Mouse (Mus musculus) limb, embryonic 14.5 days (tissue): ENCODE results near the gene Gng7. TPM values are rescaled to one million over a fixed set of nuclear protein-coding genes. Genes with fewer than 3 reads are reported as not detected.

Experiments used
- ATAC-seq: fragments of 200-750 bp; cut with Nextera tagmentation; 2 replicates; pipeline ENCODE4 v1.8.0; 2017; ENCODE audit warnings: low read depth, moderate number of reproducible peaks, moderate TSS enrichment; ENCODE audit not compliant: low FRiP score
- DNase-seq: peaks from one replicate; pipeline ENCODE4 v3.0.0-alpha.2; 2015; ENCODE audit warnings: low spot score
- H3K27ac ChIP-seq: fragments of 300-500 bp; sonication (generic); replicated peaks from 2 replicates; pipeline ENCODE4 v1.5.1; 2014; ENCODE audit warnings: low read depth, mild to moderate bottlenecking, low read length, moderate library complexity, mixed read lengths
- H3K27me3 ChIP-seq: fragments of 300-500 bp; sonication (generic); 2 replicates; pipeline ENCODE4 v1.6.1; 2014; ENCODE audit warnings: low read length, mixed read lengths; ENCODE audit not compliant: control insufficient read depth, insufficient read depth
- H3K36me3 ChIP-seq: fragments of 300-500 bp; sonication (generic); 2 replicates; pipeline ENCODE4 v1.6.1; 2014; ENCODE audit warnings: mild to moderate bottlenecking, low read length, moderate library complexity, mixed read lengths; ENCODE audit not compliant: control insufficient read depth, insufficient read depth
- H3K4me1 ChIP-seq: fragments of 300-500 bp; sonication (generic); 2 replicates; pipeline ENCODE4 v1.6.1; 2014; ENCODE audit warnings: antibody characterized with exemption, low read length, mixed read lengths; ENCODE audit not compliant: control insufficient read depth, insufficient read depth
- H3K4me2 ChIP-seq: fragments of 300-500 bp; sonication (generic); replicated peaks from 2 replicates; pipeline ENCODE4 v1.6.1; 2014; ENCODE audit warnings: low read depth, mild to moderate bottlenecking, low read length, moderate library complexity; ENCODE audit not compliant: severe bottlenecking
- H3K4me3 ChIP-seq: fragments of 300-500 bp; sonication (generic); replicated peaks from 2 replicates; pipeline ENCODE4 v1.5.1; 2014; ENCODE audit warnings: low read length
- H3K9ac ChIP-seq: fragments of 300-500 bp; sonication (generic); 2 replicates; pipeline ENCODE4 v1.6.1; 2014; ENCODE audit warnings: mild to moderate bottlenecking, low read depth, low read length, moderate library complexity; ENCODE audit not compliant: severe bottlenecking
- H3K9me3 ChIP-seq: fragments of 300-500 bp; sonication (generic); 2 replicates; pipeline ENCODE4 v1.6.1; 2016; ENCODE audit warnings: low read length; ENCODE audit not compliant: control insufficient read depth
- POLR2A ChIP-seq: fragments of 200-500 bp; IDR thresholded peaks from 2 replicates; pipeline ENCODE4 v1.8.0; 2012; ENCODE audit warnings: inconsistent platforms, mild to moderate bottlenecking, moderate library complexity, borderline replicate concordance; ENCODE audit not compliant: insufficient read depth, insufficient read length; ENCODE audit errors: extremely low read depth
- WGBS: fragments of 180-500 bp; shearing (Covaris S2); extraction: QIAGEN DNeasy Blood & Tissue Kit; methylation state at CpG from one replicate; pipeline ENCODE4 v1.1.7; 2014; 5-methylcytosine and 5-hydroxymethylcytosine counted together
- polyA plus RNA-seq, 2 experiments: library from polyadenylated mRNA; depleted of rRNA in 1 of 2; stranded (reverse) in 1 of 2; unstranded in 1 of 2; fragments of >200 nt; fragmentation: Nextera tagmentation in 1 of 2; extraction: Ambion mirVana in 1 of 2; gene quantifications; 2 replicates each; pipeline versions ENCODE4 v1.2.1 to v1.2.3; 2012 to 2014

The Gng7 gene
- polyA plus RNA-seq, 2 experiments = 6.5 to 7.9 TPM

DNA sequence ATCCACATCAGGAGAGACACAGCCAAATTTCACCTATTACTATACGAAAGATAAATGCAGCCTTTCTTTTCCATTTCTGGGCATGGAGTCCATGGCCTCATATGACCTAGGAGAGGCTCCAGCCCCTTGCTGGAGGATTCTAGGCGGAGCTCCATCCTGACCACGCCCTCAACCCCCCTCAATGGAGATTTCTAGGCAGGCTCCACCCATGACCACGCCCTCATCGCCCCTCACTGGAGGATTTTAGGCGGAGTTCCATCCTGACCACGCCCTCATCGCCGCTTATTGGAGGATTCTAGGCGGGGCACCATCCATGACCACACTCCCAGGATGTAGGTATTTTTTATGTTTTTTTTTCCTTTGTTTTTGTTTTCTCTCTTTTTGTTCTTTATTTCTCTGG, 3.6 kb upstream of the Gng7 start:
- 34% methylated on average over 10 of the region's 10 CpGs for WGBS
- Histone ChIP-seq H3K27me3 (peaks cover 11% of the 10 kb centered on the region), H3K27ac (no peak overlapping the region), H3K9ac (no peak overlapping the region), H3K36me3 (no peaks in the 10 kb centered on the region), H3K4me1 (peaks cover 7% of the 10 kb centered on the region; the same call in 1 of the 2 replicates), H3K4me3 (no peak overlapping the region), H3K4me2 (no peak overlapping the region), H3K9me3 (no peaks in the 10 kb centered on the region)
- TF ChIP-seq POLR2A = no peak
- DNase-seq (no peak), ATAC-seq (no peak)

- Histone ChIP-seq H3K9me3 (no peaks in the 10 kb centered on the region), H3K36me3 (no peaks in the 10 kb centered on the region), H3K4me2 (no peak overlapping the region), H3K9ac (no peak overlapping the region), H3K4me1 (peaks cover 7% of the 10 kb centered on the region; the same call in 1 of the 2 replicates), H3K4me3 (no peak overlapping the region), H3K27me3 (no peaks in the 10 kb centered on the region), H3K27ac (no peak overlapping the region)
- TF ChIP-seq POLR2A = no peak
- ATAC-seq = no peak
- peak; percentile 33 for DNase-seq
- WGBS = 7% methylated on average over 7 of the region's 7 CpGs
Measured at GRCm38 (mm10) chr10:81016645-81017044, 1.9 kb upstream of the Gng7 start.

DNA sequence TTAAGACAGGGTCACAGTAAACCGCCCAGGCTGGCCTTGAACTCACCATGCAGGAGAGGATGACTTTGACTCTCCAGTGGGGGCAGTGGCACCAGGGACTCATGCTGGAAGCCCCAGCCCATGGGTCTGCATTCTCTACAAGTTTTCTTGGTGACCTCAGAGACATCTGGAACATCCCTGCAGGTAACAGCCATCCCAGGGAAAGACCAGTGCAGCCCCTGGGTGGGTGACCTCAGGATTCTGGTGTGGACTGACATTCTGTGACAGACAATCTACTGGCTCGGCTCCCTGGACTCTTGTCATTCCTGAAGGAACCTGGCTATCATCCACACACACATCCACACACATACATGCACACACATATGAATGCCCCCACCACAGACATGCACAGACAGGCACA, 921 bp upstream of the Gng7 start:
- H3K4me1 ChIP-seq = peaks cover 7% of the 10 kb centered on the region; the same call in 1 of the 2 replicates
- WGBS = 86% methylated on average over 2 of the region's 2 CpGs
- H3K4me2 ChIP-seq = no peak overlapping the region
- DNase-seq (no peak), ATAC-seq (no peak)
- no peak overlapping the region for H3K4me3 ChIP-seq
- no peak for TF ChIP-seq POLR2A
- H3K9ac ChIP-seq = no peak overlapping the region
- no peak overlapping the region for H3K27ac ChIP-seq
- H3K36me3 ChIP-seq = no peaks in the 10 kb centered on the region
- no peaks in the 10 kb centered on the region for H3K9me3 ChIP-seq
- H3K27me3 ChIP-seq = no peaks in the 10 kb centered on the region

- no peak overlapping the region for H3K27ac ChIP-seq
- no peaks in the 10 kb centered on the region for H3K36me3 ChIP-seq
- H3K9ac ChIP-seq = no peak overlapping the region
- no peaks in the 10 kb centered on the region for H3K9me3 ChIP-seq
- no peak for TF ChIP-seq POLR2A
- DNase-seq (no peak), ATAC-seq (no peak)
- 74% methylated on average over 6 of the region's 6 CpGs for WGBS
- peaks cover 7% of the 10 kb centered on the region; the same call in 1 of the 2 replicates for H3K4me1 ChIP-seq
- H3K4me2 ChIP-seq = no peak overlapping the region
- no peaks in the 10 kb centered on the region for H3K27me3 ChIP-seq
- H3K4me3 ChIP-seq = no peak overlapping the region
Measured at GRCm38 (mm10) chr10:81010851-81011250, 3.9 kb downstream of the Gng7 start.

DNA sequence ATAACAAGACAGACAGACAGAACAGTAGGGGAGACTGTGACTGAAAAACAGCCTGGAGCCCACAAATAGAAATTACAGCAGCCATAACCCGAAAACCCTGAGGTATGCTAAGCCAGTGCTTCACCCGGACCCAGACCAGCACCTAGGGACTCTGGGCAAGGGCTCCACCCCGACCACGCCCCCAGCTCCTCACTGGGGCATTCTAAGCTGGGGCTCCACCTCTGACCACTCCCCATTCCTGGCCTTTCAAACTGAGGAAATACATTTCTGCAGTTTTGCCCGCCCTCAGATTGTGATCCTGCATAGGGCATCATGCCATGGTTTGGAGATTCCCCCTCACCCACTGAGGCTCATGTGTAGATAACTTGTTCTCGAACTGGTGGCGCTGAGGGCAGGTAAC, 7.5 kb downstream of the Gng7 start:
- Histone ChIP-seq H3K4me1 (no peaks in the 10 kb centered on the region), H3K9me3 (no peaks in the 10 kb centered on the region), H3K27ac (no peak overlapping the region), H3K4me2 (no peak overlapping the region), H3K9ac (no peak overlapping the region), H3K36me3 (no peaks in the 10 kb centered on the region), H3K4me3 (no peak overlapping the region), H3K27me3 (no peaks in the 10 kb centered on the region)
- no peak for DNase-seq
- TF ChIP-seq POLR2A = no peak
- ATAC-seq = no peak
- WGBS = 36% methylated on average over 7 of the region's 7 CpGs
